Mouse (Mus musculus) C3H10T1/2 (cell line): ENCODE results near the gene F12. TPM values are rescaled to one million over a fixed set of nuclear protein-coding genes. Genes with fewer than 3 reads are reported as not detected.

Experiments used
- polyA plus RNA-seq, 2 experiments: library from polyadenylated mRNA; unstranded; fragments of >200 nt; fragmentation: generic; extraction: Trizol; gene quantifications; one replicate each; pipeline ENCODE4 v1.2.1; 2012; ENCODE audit warnings: missing spikeins in 2 of 2

The F12 gene
- not detected for polyA plus RNA-seq

DNA sequence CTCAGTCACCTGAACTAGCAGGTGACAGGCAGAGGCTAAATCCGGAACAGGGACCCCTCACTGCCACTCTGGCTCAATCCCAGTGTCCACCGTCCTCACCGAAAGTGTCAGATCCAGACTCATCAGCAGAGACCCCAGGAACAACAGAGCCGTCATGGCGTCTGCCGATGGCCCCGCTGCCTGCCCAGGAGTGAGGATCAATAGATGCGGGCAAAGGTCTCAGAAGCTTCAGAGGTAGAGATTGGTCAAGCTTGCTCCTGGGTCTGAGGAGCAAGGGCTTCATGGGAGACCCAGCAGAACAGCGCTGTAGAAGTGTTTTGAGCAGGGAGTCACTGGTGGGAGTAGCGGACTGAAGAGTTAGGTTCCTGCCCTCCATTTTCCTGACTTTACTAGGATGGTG, at the start of gene F12:
Gene F12 (minus strand): TSS at position 181 of the 400 bp plus-strand sequence.

DNA sequence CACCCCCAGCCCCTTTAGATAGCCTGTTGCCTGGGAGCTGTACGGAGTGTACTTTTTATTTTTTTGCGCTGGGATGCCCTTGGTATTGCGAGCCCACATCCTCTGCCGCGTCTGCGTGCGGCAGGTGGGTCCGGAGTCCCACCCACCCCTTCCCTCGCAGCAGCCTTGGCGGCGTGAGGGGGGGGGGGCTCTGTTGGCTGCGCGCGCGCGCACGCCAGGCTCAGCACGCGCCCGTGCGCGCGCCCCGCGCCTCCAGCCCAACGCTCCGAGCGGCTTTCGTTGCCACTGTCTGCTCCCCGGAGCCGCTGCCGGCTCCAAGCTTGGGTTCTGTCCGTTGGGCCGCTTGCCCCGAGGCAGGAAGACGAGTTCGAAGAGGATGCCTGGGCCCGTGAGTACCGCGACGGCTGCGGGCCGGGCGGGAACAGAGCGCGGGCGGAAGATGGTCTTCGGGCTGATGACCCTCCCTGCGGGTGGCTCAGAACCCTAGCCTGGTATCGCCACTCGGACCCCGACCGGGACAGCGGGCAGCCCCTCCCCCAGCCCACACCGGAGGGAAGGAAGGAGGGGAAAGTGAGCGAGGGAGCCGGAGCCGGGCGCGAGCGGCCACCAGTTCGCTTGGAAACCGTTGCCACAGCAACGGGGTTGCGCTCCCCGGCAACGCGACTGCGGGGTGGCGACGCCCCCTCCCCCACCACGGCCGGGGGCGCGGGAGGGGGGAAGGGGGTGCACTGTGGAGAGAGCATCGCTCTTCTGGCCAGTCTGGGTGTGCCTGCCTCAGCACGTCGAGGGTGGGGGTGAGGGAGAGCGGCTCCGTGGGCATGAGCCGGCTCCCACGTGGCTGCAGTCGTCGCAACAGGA, 37.7 kb upstream of the F12 start, which contains the start of gene Prr7:
Gene Prr7 (plus strand): TSS at position 241 of the 858 bp plus-strand sequence.

DNA sequence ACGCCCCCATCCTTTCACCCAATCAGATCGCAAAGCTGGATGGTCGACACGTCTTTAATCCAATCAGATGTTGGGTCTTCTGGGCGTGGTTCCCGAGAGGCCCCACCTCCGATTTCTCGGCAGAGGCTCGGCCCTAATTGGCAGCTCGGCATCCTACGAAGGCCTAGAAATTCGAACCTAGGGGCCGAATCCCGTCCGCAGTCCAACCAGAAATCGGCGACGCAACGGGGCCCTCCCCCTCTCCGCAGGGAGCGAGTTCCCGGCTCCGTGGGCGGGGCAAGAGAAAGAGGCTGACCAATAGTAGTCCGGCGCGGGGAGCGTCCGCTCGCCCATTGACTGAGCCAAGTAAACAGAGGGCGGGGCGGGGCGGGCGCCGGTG, 18.3 kb upstream of the F12 start, which contains the start of gene Grk6:
Gene Grk6 (plus strand): TSS at position 136 of the 379 bp plus-strand sequence.

DNA sequence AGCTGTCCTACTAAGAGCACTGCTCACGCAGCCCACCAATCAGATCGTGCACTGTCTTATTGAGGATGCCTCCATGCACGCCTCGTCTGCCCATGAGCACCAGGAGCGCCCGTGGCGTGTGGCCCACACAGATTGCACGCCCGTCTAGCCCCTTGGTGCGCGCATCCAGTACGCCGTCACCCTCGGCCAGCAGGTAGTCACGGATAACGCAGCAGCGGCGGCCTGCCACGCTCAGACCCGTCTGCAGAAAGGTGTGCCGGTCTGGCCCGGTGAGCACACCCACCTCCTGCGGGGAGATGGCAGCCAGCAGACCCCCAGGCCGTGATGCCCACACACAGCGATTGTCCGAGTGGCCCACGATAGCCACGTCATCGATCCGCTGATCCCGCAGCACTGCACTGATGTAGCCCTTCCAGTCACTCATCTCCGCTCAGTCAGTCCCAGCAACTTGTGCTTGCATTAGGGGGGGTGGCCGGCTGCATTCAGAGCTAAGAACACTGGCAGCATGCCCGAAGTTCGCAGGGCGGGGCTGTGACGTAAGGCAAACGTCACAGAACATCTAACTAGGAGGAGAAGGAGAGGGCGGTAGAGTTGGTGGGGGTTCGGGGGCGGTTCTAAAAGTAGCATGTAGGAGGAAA, 11.7 kb downstream of the F12 start, which contains the start of gene Pfn3:
Gene Pfn3 (minus strand): TSS at position 490 of the 638 bp plus-strand sequence.

DNA sequence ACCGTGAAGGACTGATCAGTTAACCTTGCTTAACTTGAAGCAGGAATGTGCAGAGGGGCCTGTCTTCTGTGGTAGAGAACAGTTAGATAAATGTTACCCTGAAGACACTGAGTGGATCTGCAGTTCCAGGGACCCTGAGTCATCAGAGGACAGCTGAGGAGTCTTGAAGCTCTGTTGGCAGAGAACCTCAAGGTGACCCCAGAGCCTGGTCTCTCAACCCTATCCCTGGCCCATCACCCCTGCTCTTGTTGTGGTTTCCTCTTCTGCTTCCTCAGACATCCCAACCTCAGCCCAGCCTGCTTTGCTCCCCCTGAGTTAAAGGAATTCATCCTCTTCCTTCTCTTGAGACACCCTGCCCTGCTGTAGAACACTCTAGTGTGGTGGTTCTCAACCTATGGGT, 28.5 kb downstream of the F12 start, which contains the start of gene Slc34a1:
Gene Slc34a1 (plus strand): TSS at position 100 of the 400 bp plus-strand sequence.

DNA sequence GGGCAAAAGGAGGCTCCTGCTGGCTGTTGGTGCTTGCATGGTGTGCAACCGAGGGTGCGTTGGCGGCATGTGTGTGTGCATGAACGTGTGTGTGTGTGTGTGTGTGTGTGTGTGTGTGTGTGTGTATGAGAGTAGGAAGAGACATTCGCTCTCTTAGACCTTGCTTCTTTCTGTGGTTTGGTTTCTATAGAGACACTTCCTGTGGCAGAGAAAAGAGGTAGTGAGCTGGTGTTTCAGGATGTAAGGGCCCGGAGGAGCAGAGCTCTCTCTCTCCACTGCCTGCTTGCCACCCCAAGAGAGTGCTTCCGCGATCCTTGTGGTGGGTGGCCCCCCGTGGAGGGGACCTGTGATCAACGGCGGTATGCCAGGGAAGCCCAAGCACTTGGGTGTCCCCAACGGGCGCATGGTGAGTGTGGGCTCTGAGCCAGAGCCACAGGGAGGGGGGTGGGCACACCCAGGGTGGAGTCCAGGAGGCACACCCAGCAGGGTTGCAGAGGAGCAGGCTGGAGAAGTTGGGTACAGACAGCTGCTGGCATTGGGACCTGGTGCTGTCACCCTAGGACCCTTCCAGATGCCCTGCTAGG, 57.0 kb downstream of the F12 start, which contains the start of gene Rgs14:
Gene Rgs14 (plus strand): TSS at position 202 of the 584 bp plus-strand sequence.

Other genes starting within 250 kb of the F12 start
- gene Nsd1, start 217.0 kb downstream of the F12 start, polyA plus RNA-seq: 10 to 100 TPM in 1 of 2 experiments, 1 to 10 TPM in 1; 1.4 to 10.3 TPM
- gene Prelid1, start 106.3 kb downstream of the F12 start, polyA plus RNA-seq: 100 to 1,000 TPM; 501 to 815 TPM
- gene Rab24, start 104.8 kb downstream of the F12 start, polyA plus RNA-seq: 10 to 100 TPM; 42.3 to 74.0 TPM
- gene Mxd3, start 97.0 kb downstream of the F12 start, polyA plus RNA-seq: 10 to 100 TPM; 56.2 to 85.5 TPM
- 100 to 1,000 TPM in 1 of 2 experiments, 10 to 100 TPM in 1; 98.4 to 103 TPM for gene Lman2, start 64.0 kb downstream of the F12 start, polyA plus RNA-seq
- gene Rgs14, start 57.1 kb downstream of the F12 start, polyA plus RNA-seq: under 1 TPM in 1 of 2 experiments, not detected in 1; 0.07 TPM
- not detected for gene Slc34a1, start 28.6 kb downstream of the F12 start, polyA plus RNA-seq
- gene Pfn3, start 11.6 kb downstream of the F12 start, polyA plus RNA-seq: not detected
- 10 to 100 TPM; 43.0 to 50.7 TPM for gene Grk6, start 18.3 kb upstream of the F12 start, polyA plus RNA-seq
- gene Prr7, start 37.5 kb upstream of the F12 start, polyA plus RNA-seq: 1 to 10 TPM; 2.8 to 4.0 TPM
- gene Dbn1, start 61.3 kb upstream of the F12 start, polyA plus RNA-seq: 10 to 100 TPM in 1 of 2 experiments, 1 to 10 TPM in 1; 2.5 to 20.5 TPM
- 100 to 1,000 TPM in 1 of 2 experiments, 10 to 100 TPM in 1; 68.4 to 106 TPM for gene Pdlim7, start 86.9 kb upstream of the F12 start, polyA plus RNA-seq
- 1 to 10 TPM in 1 of 2 experiments, under 1 TPM in 1; 0.34 to 1.7 TPM for gene Dok3, start 102.5 kb upstream of the F12 start, polyA plus RNA-seq
- 10 to 100 TPM; 49.9 to 50.1 TPM for gene Ddx41, start 109.9 kb upstream of the F12 start, polyA plus RNA-seq
- gene Fam193b, start 144.3 kb upstream of the F12 start, polyA plus RNA-seq: 10 to 100 TPM in 1 of 2 experiments, 1 to 10 TPM in 1; 9.0 to 47.1 TPM
- gene Tmed9, start 146.9 kb upstream of the F12 start, polyA plus RNA-seq: 100 to 1,000 TPM; 105 to 221 TPM
- 10 to 100 TPM in 1 of 2 experiments, 1 to 10 TPM in 1; 4.8 to 13.1 TPM for gene B4galt7, start 173.1 kb upstream of the F12 start, polyA plus RNA-seq
- 10 to 100 TPM; 14.1 to 40.8 TPM for gene Caml, start 196.2 kb upstream of the F12 start, polyA plus RNA-seq
- gene Ddx46, start 208.2 kb upstream of the F12 start, polyA plus RNA-seq: 1 to 10 TPM; 1.7 to 8.0 TPM